Mouse (Mus musculus): ENCODE data around the gene Ablim1. TPM values are rescaled to one million over a fixed set of nuclear protein-coding genes. Genes with fewer than 3 reads are reported as not detected.
A peak's percentile ranks its signal among the peaks of the same experiment; 100 is the strongest.

Gene Ablim1
- polyA plus RNA-seq, 1 experiment from 2014 or later: 62.0 TPM

- 96% methylated on average over 3 of the region's 3 CpGs for WGBS
- DNase-seq (ENCODE audit: low spot score) (no peak), ATAC-seq (ENCODE audit: low FRiP score, low TSS enrichment) (no peak)
- Histone ChIP-seq H3K9me3 (ENCODE audit: control insufficient read depth, low read length) (no peaks in the 10 kb centered on the region), H3K9ac (ENCODE audit: low read length) (no peak overlapping the region), H3K4me2 (replicated peaks; ENCODE audit: low read depth) (no peak overlapping the region), H3K27me3 (ENCODE audit: control insufficient read depth, insufficient read depth, low read length) (no peaks in the 10 kb centered on the region), H3K27ac (replicated peaks) (0 out of 2 replicates have a peak overlapping the region, but pooled peaks have one; percentile 3), H3K4me1 (replicated peaks; ENCODE audit: control insufficient read depth, insufficient read depth) (peaks cover 18% of the 10 kb centered on the region), H3K4me3 (ENCODE audit: low read depth, low read length) (no peak overlapping the region), H3K36me3 (ENCODE audit: control insufficient read depth, insufficient read depth, low read length) (no peaks in the 10 kb centered on the region)
- TF ChIP-seq CTCF (IDR thresholded peaks at IDR 0.05; ENCODE audit: low read depth) (no peak), EP300 (optimal IDR thresholded peaks at IDR 0.05) (no peak)
These were observed 208.7 kb downstream of the Ablim1 start for GRCm38 (mm10) chr19:57106031-57106430.

- 84% methylated on average over 6 of the region's 6 CpGs for WGBS
- no peak overlapping the region for H3K27ac ChIP-seq (replicated peaks)
- ATAC-seq (ENCODE audit: low FRiP score, low TSS enrichment): no peak
These were observed 209.6 kb downstream of the Ablim1 start for GRCm38 (mm10) chr19:57105156-57105555.

GRCm38 (mm10) chr19:57104171-57104748 lies 210.5 kb downstream of the Ablim1 start:
- peak; percentile 58 for ATAC-seq (ENCODE audit: low FRiP score, low TSS enrichment)
- no peak overlapping the region for H3K9ac ChIP-seq (ENCODE audit: low read length)
- peaks cover 15% of the 10 kb centered on the region for H3K4me1 ChIP-seq (replicated peaks; ENCODE audit: control insufficient read depth, insufficient read depth)
- H3K27ac ChIP-seq (replicated peaks): peak overlapping the region; percentile 72
- no peak overlapping the region for H3K4me2 ChIP-seq (replicated peaks; ENCODE audit: low read depth)
- TF ChIP-seq EP300 (optimal IDR thresholded peaks at IDR 0.05) (no peak), CTCF (IDR thresholded peaks at IDR 0.05; ENCODE audit: low read depth) (no peak)
- H3K9me3 ChIP-seq (ENCODE audit: control insufficient read depth, low read length): no peaks in the 10 kb centered on the region
- no peaks in the 10 kb centered on the region for H3K27me3 ChIP-seq (ENCODE audit: control insufficient read depth, insufficient read depth, low read length)
- WGBS: 54% methylated on average over 5 of the region's 5 CpGs
- H3K36me3 ChIP-seq (ENCODE audit: control insufficient read depth, insufficient read depth, low read length): no peaks in the 10 kb centered on the region
- DNase-seq (ENCODE audit: low spot score): no peak
- no peak overlapping the region for H3K4me3 ChIP-seq (ENCODE audit: low read depth, low read length)

More at GRCm38 (mm10) chr19:57105156-57105555, 209.6 kb downstream of the Ablim1 start:
- Histone ChIP-seq H3K4me3 (ENCODE audit: low read depth, low read length) (no peak overlapping the region), H3K9me3 (ENCODE audit: control insufficient read depth, low read length) (no peaks in the 10 kb centered on the region), H3K4me2 (replicated peaks; ENCODE audit: low read depth) (no peak overlapping the region), H3K9ac (ENCODE audit: low read length) (no peak overlapping the region), H3K36me3 (ENCODE audit: control insufficient read depth, insufficient read depth, low read length) (no peaks in the 10 kb centered on the region), H3K4me1 (replicated peaks; ENCODE audit: control insufficient read depth, insufficient read depth) (peaks cover 18% of the 10 kb centered on the region), H3K27me3 (ENCODE audit: control insufficient read depth, insufficient read depth, low read length) (no peaks in the 10 kb centered on the region)
- DNase-seq (ENCODE audit: low spot score): no peak
- TF ChIP-seq EP300 (optimal IDR thresholded peaks at IDR 0.05) (no peak), CTCF (IDR thresholded peaks at IDR 0.05; ENCODE audit: low read depth) (no peak)

GRCm38 (mm10) chr19:57103360-57103958 lies 211.3 kb downstream of the Ablim1 start:
- no peak for TF ChIP-seq EP300 (optimal IDR thresholded peaks at IDR 0.05)
- TF ChIP-seq CTCF (IDR thresholded peaks at IDR 0.05; ENCODE audit: low read depth): no peak
- no peaks in the 10 kb centered on the region for H3K9me3 ChIP-seq (ENCODE audit: control insufficient read depth, low read length)
- no peak overlapping the region for H3K4me3 ChIP-seq (ENCODE audit: low read depth, low read length)
- H3K9ac ChIP-seq (ENCODE audit: low read length): no peak overlapping the region
- DNase-seq (ENCODE audit: low spot score) (no peak), ATAC-seq (ENCODE audit: low FRiP score, low TSS enrichment) (no peak)
- peak overlapping the region; percentile 72 for H3K27ac ChIP-seq (replicated peaks)
- no peak overlapping the region for H3K4me2 ChIP-seq (replicated peaks; ENCODE audit: low read depth)
- peaks cover 18% of the 10 kb centered on the region for H3K4me1 ChIP-seq (replicated peaks; ENCODE audit: control insufficient read depth, insufficient read depth)
- H3K36me3 ChIP-seq (ENCODE audit: control insufficient read depth, insufficient read depth, low read length): no peaks in the 10 kb centered on the region
- WGBS: 39% methylated on average over 4 of the region's 4 CpGs
- no peaks in the 10 kb centered on the region for H3K27me3 ChIP-seq (ENCODE audit: control insufficient read depth, insufficient read depth, low read length)

- Histone ChIP-seq H3K9ac (ENCODE audit: low read length) (no peak overlapping the region), H3K4me2 (replicated peaks; ENCODE audit: low read depth) (no peak overlapping the region), H3K4me3 (ENCODE audit: low read depth, low read length) (no peak overlapping the region), H3K36me3 (ENCODE audit: control insufficient read depth, insufficient read depth, low read length) (no peaks in the 10 kb centered on the region), H3K9me3 (ENCODE audit: control insufficient read depth, low read length) (no peaks in the 10 kb centered on the region), H3K27ac (replicated peaks) (no peak overlapping the region), H3K4me1 (replicated peaks; ENCODE audit: control insufficient read depth, insufficient read depth) (peaks cover 21% of the 10 kb centered on the region), H3K27me3 (ENCODE audit: control insufficient read depth, insufficient read depth, low read length) (no peaks in the 10 kb centered on the region)
- ATAC-seq (ENCODE audit: low FRiP score, low TSS enrichment): no peak
- DNase-seq (ENCODE audit: low spot score): no peak
- WGBS: 61% methylated on average over 7 of the region's 7 CpGs
- TF ChIP-seq EP300 (optimal IDR thresholded peaks at IDR 0.05) (no peak), CTCF (IDR thresholded peaks at IDR 0.05; ENCODE audit: low read depth) (no peak)
These were observed 212.7 kb downstream of the Ablim1 start for GRCm38 (mm10) chr19:57101986-57102385.

GRCm38 (mm10) chr19:57100753-57101446 lies 213.8 kb downstream of the Ablim1 start:
- 91% methylated on average over 11 of the region's 11 CpGs for WGBS
- H3K36me3 ChIP-seq (ENCODE audit: control insufficient read depth, insufficient read depth, low read length): no peaks in the 10 kb centered on the region
- ATAC-seq (ENCODE audit: low FRiP score, low TSS enrichment): no peak; the same call in 1 of the 2 replicates
- TF ChIP-seq CTCF (IDR thresholded peaks at IDR 0.05; ENCODE audit: low read depth) (no peak), EP300 (optimal IDR thresholded peaks at IDR 0.05) (no peak)
- H3K27me3 ChIP-seq (ENCODE audit: control insufficient read depth, insufficient read depth, low read length): no peaks in the 10 kb centered on the region
- no peaks in the 10 kb centered on the region for H3K9me3 ChIP-seq (ENCODE audit: control insufficient read depth, low read length)
- H3K4me3 ChIP-seq (ENCODE audit: low read depth, low read length): no peak overlapping the region
- DNase-seq (ENCODE audit: low spot score): no peak
- peaks cover 16% of the 10 kb centered on the region for H3K4me1 ChIP-seq (replicated peaks; ENCODE audit: control insufficient read depth, insufficient read depth)
- H3K4me2 ChIP-seq (replicated peaks; ENCODE audit: low read depth): no peak overlapping the region
- H3K9ac ChIP-seq (ENCODE audit: low read length): no peak overlapping the region
- H3K27ac ChIP-seq (replicated peaks): peak overlapping the region; percentile 53; the same call in 1 of the 2 replicates

All from stomach, postnatal 0 days (tissue).